In the genomic region with DNA sequence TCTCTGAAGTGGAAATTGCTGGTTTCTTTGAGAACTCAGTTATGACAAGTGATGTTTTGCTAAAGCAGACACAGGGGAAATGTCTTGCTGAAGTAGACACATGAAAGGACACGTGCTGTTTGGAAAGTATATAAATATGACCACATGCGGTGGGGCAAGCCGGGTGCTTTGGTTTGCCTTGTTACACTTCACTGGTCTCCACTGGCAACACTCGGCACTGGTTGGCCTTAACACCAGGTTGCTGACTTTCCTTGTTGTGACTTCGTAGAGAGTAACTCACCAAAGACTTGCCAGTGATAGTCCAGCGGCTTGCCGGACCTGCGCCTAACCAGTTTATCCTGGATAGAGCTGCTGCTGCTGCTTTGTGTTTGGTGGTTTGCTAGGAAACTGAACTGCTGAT, we compare ENCODE assay signal across 26 mouse cellular contexts. TPM values are rescaled to one million over a fixed set of nuclear protein-coding genes. Genes with fewer than 3 reads are reported as not detected.
DNase-seq lines count a peak whose midpoint lies in the region; ATAC-seq and TF ChIP-seq lines count a peak whose summit lies in the region.
"Had no signal": no experiment of that assay in that cellular context is flagged by ENCODE, and none has a peak within 500 bp of the region (broad histone marks: within the 10 kb centered on the region; RNA-seq: fewer than 3 reads in every experiment).

No protein-coding gene starts in this region.

- peaks cover 34% of the 10 kb centered on the region for H3K4me1 ChIP-seq in heart, postnatal 0 days (ENCODE audit: control insufficient read depth, insufficient read depth)
- H3K4me1 ChIP-seq in kidney, postnatal 0 days (replicated peaks; ENCODE audit: insufficient read depth, low read length): no peaks in the 10 kb centered on the region
- no peaks in the 10 kb centered on the region for H3K4me1 ChIP-seq in neural tube, embryonic 11.5 days (ENCODE audit: control insufficient read depth, insufficient read depth, low read length)
- no peaks in the 10 kb centered on the region for H3K4me1 ChIP-seq in neural tube, embryonic 15.5 days
- H3K4me1 ChIP-seq: embryonic facial prominence, embryonic 10.5 days; hindbrain, embryonic 13.5 days; limb, embryonic 10.5 days had no signal

- H3K4me2 ChIP-seq in heart, postnatal 0 days (ENCODE audit: low read depth, low read length): no peak overlapping the region
- no peak overlapping the region for H3K4me2 ChIP-seq in kidney, postnatal 0 days (ENCODE audit: low read length)
- H3K4me2 ChIP-seq in neural tube, embryonic 11.5 days (ENCODE audit: low read depth): no peak overlapping the region
- H3K4me2 ChIP-seq in neural tube, embryonic 15.5 days: no peak overlapping the region
- H3K4me2 ChIP-seq: heart, embryonic 12.5 days; hindbrain, embryonic 13.5 days; liver, embryonic 11.5 days; lung, embryonic 15.5 days; midbrain, embryonic 11.5 days had no signal

- DNase-seq in heart, postnatal 0 days (ENCODE audit: low spot score): no peak
- no peak for DNase-seq in heart, postnatal 25 days (ENCODE audit: low spot score)
- DNase-seq in kidney, postnatal 0 days (ENCODE audit: low spot score): no peak
- DNase-seq in kidney, postnatal 14 days: no peak
- peak; percentile 2 for DNase-seq in neural tube, embryonic 11.5 days (ENCODE audit: low spot score)
- DNase-seq in splenic B cell, adult 2 months (ENCODE audit: low read depth, low spot score): peak; percentile 61
- no peak for DNase-seq in layer of hippocampus, adult 11-12 months (ENCODE audit: low spot score)
- DNase-seq: adrenal gland, postnatal 36 days; cerebellum, adult 11 months; cerebellum, adult 9-11 months; forebrain, postnatal 0 days; gastrocnemius, postnatal 14 days; heart, adult 11 months; heart, postnatal 14 days; right cerebral cortex, postnatal 14 days; thymus, postnatal 25 days had no signal

- peak overlapping the region; percentile 9; the same call in 1 of the 2 replicates for H3K27ac ChIP-seq in heart, postnatal 0 days (ENCODE audit: low read depth)
- peak overlapping the region; percentile 1; the same call in 1 of the 2 replicates for H3K27ac ChIP-seq in kidney, postnatal 0 days
- H3K27ac ChIP-seq in neural tube, embryonic 11.5 days (ENCODE audit: low read depth, low read length): no peak overlapping the region
- no peak overlapping the region for H3K27ac ChIP-seq in neural tube, embryonic 15.5 days (replicated peaks)
- H3K27ac ChIP-seq: embryonic facial prominence, embryonic 10.5 days; hindbrain, embryonic 13.5 days; limb, embryonic 10.5 days; lung, embryonic 15.5 days had no signal

- no peak overlapping the region for H3K4me3 ChIP-seq in heart, postnatal 0 days (ENCODE audit: low read depth, low read length)
- no peak overlapping the region for H3K4me3 ChIP-seq in kidney, postnatal 0 days (replicated peaks; ENCODE audit: low read depth, low read length)
- no peak overlapping the region for H3K4me3 ChIP-seq in neural tube, embryonic 11.5 days (ENCODE audit: low read depth, low read length)
- H3K4me3 ChIP-seq in neural tube, embryonic 15.5 days (replicated peaks): no peak overlapping the region
- H3K4me3 ChIP-seq: embryonic facial prominence, embryonic 10.5 days; heart, embryonic 12.5 days; hindbrain, embryonic 13.5 days; limb, embryonic 10.5 days; lung, embryonic 15.5 days had no signal

- H3K9ac ChIP-seq in heart, postnatal 0 days (replicated peaks; ENCODE audit: low read depth, low read length): no peak overlapping the region
- no peak overlapping the region for H3K9ac ChIP-seq in kidney, postnatal 0 days (ENCODE audit: low read depth, low read length)
- no peak overlapping the region for H3K9ac ChIP-seq in neural tube, embryonic 11.5 days (ENCODE audit: low read length)
- no peak overlapping the region for H3K9ac ChIP-seq in neural tube, embryonic 15.5 days (replicated peaks)
- H3K9ac ChIP-seq: forebrain, postnatal 0 days; heart, embryonic 12.5 days; hindbrain, embryonic 13.5 days; lung, embryonic 15.5 days had no signal

- intact Hi-C loops in heart, postnatal 25 days (cut with DNase I): no loop called here

- H3K36me3 ChIP-seq in heart, postnatal 0 days (replicated peaks; ENCODE audit: control insufficient read depth, insufficient read depth, low read length): peaks cover 21% of the 10 kb centered on the region; the same call in 1 of the 2 replicates
- H3K36me3 ChIP-seq in kidney, postnatal 0 days (ENCODE audit: insufficient read depth, low read length): 0 out of 2 replicates have a peak, but pooled peaks cover 13% of the 10 kb centered on the region
- H3K36me3 ChIP-seq in neural tube, embryonic 11.5 days (ENCODE audit: control insufficient read depth, insufficient read depth, low read length): no peaks in the 10 kb centered on the region
- H3K36me3 ChIP-seq in neural tube, embryonic 15.5 days: peaks cover 6% of the 10 kb centered on the region
- peaks cover 7% of the 10 kb centered on the region for H3K36me3 ChIP-seq in splenic B cell, adult 2 months (ENCODE audit: control insufficient read depth, insufficient read depth, low read length, poor library complexity, severe bottlenecking)
- H3K36me3 ChIP-seq: embryonic facial prominence, embryonic 10.5 days; limb, embryonic 10.5 days; lung, embryonic 15.5 days had no signal

- no peak for TF ChIP-seq EP300 in heart, postnatal 0 days (IDR thresholded peaks at IDR 0.05; ENCODE audit: low read depth)

- TF ChIP-seq CTCF in heart, postnatal 0 days (IDR thresholded peaks at IDR 0.05; ENCODE audit: low read depth): no peak
- no peak for TF ChIP-seq CTCF in kidney, postnatal 0 days (IDR thresholded peaks at IDR 0.05; ENCODE audit: low read depth)

- no peak for ATAC-seq in heart, postnatal 0 days (ENCODE audit: insufficient read depth, low read depth)
- ATAC-seq in kidney, postnatal 0 days (replicated peaks; ENCODE audit: low FRiP score, low read depth): no peak
- ATAC-seq in neural tube, embryonic 11.5 days (ENCODE audit: insufficient read depth, low FRiP score, low TSS enrichment): no peak
- no peak for ATAC-seq in neural tube, embryonic 15.5 days (ENCODE audit: low FRiP score)
- ATAC-seq: forebrain, postnatal 0 days; Patski had no signal

- H3K9me3 ChIP-seq in heart, postnatal 0 days (replicated peaks; ENCODE audit: control insufficient read depth, low read length): no peaks in the 10 kb centered on the region
- H3K9me3 ChIP-seq in kidney, postnatal 0 days (replicated peaks; ENCODE audit: low read length): no peaks in the 10 kb centered on the region
- H3K9me3 ChIP-seq in neural tube, embryonic 11.5 days (ENCODE audit: control insufficient read depth, low read length): no peaks in the 10 kb centered on the region
- H3K9me3 ChIP-seq in neural tube, embryonic 15.5 days (replicated peaks): no peaks in the 10 kb centered on the region
- H3K9me3 ChIP-seq: embryonic facial prominence, embryonic 10.5 days; G1E; heart, embryonic 12.5 days; hindbrain, embryonic 13.5 days; limb, embryonic 10.5 days; lung, embryonic 15.5 days had no signal

- no peaks in the 10 kb centered on the region for H3K27me3 ChIP-seq in heart, postnatal 0 days (ENCODE audit: control insufficient read depth, insufficient read depth, low read length)
- no peaks in the 10 kb centered on the region for H3K27me3 ChIP-seq in kidney, postnatal 0 days (ENCODE audit: insufficient read depth, low read length)
- H3K27me3 ChIP-seq in neural tube, embryonic 11.5 days (ENCODE audit: control insufficient read depth, insufficient read depth, low read length): no peaks in the 10 kb centered on the region
- H3K27me3 ChIP-seq in neural tube, embryonic 15.5 days (replicated peaks): no peaks in the 10 kb centered on the region
- H3K27me3 ChIP-seq in splenic B cell, adult 2 months (ENCODE audit: control insufficient read depth, insufficient read depth, low read length, poor library complexity, severe bottlenecking): no peaks in the 10 kb centered on the region
- H3K27me3 ChIP-seq: heart, embryonic 12.5 days; hindbrain, embryonic 13.5 days; lung, embryonic 15.5 days; Patski had no signal

- 83% methylated on average over 8 of the region's 8 CpGs for WGBS in heart, postnatal 0 days
- 84% methylated on average over 8 of the region's 8 CpGs for WGBS in kidney, postnatal 0 days
- 81% methylated on average over 8 of the region's 8 CpGs for WGBS in neural tube, embryonic 11.5 days
- WGBS in neural tube, embryonic 15.5 days: 85% methylated on average over 8 of the region's 8 CpGs

RNA-seq across cellular contexts. Expression of gene Entpd5, which starts 20.7 kb away (rescaled TPM):
- total RNA-seq in heart, postnatal 0 days (2014; rRNA removed; ENCODE audit: low replicate concordance): 37.6 and 59.8 TPM in 2 replicates
- 37.5 and 40.5 TPM in 2 replicates for polyA plus RNA-seq in heart, postnatal 0 days (2015; fragmentation: Nextera tagmentation; extraction: Ambion mirVana)
- total RNA-seq in heart, postnatal 25 days (2021): 10 to 100 TPM; 58.1 to 59.2 TPM
- 85.5 and 99.1 TPM in 2 replicates for polyA plus RNA-seq in kidney, postnatal 0 days (2015; fragmentation: Nextera tagmentation; extraction: Ambion mirVana)
- polyA plus RNA-seq in neural tube, embryonic 11.5 days (2014; fragmentation: Nextera tagmentation; extraction: Ambion mirVana): 9.9 and 12.4 TPM in 2 replicates
- 11.6 and 17.0 TPM in 2 replicates for polyA plus RNA-seq in neural tube, embryonic 15.5 days (2015; fragmentation: Nextera tagmentation; extraction: Ambion mirVana)

RNA-seq across cellular contexts. Expression of gene Bbof1, which starts 20.8 kb away (rescaled TPM):
- 0.04 TPM in 1 of 2 replicates, not detected in the other for total RNA-seq in heart, postnatal 0 days (2014; rRNA removed; ENCODE audit: low replicate concordance)
- polyA plus RNA-seq in heart, postnatal 0 days (2015; fragmentation: Nextera tagmentation; extraction: Ambion mirVana): 1.3 and 2.3 TPM in 2 replicates
- total RNA-seq in heart, postnatal 25 days (2021): 1 to 10 TPM; 1.3 to 3.0 TPM
- 1.3 and 1.4 TPM in 2 replicates for polyA plus RNA-seq in kidney, postnatal 0 days (2015; fragmentation: Nextera tagmentation; extraction: Ambion mirVana)
- polyA plus RNA-seq in neural tube, embryonic 11.5 days (2014; fragmentation: Nextera tagmentation; extraction: Ambion mirVana): 0.84 and 1.2 TPM in 2 replicates
- 3.6 and 5.0 TPM in 2 replicates for polyA plus RNA-seq in neural tube, embryonic 15.5 days (2015; fragmentation: Nextera tagmentation; extraction: Ambion mirVana)

RNA-seq across cellular contexts. Expression of gene Fam161b, which starts 26.5 kb away (rescaled TPM):
- total RNA-seq in heart, postnatal 0 days (2014; rRNA removed; ENCODE audit: low replicate concordance): 3.4 and 4.0 TPM in 2 replicates
- 5.6 and 6.0 TPM in 2 replicates for polyA plus RNA-seq in heart, postnatal 0 days (2015; fragmentation: Nextera tagmentation; extraction: Ambion mirVana)
- total RNA-seq in heart, postnatal 25 days (2021): 1 to 10 TPM; 8.3 to 8.5 TPM
- 2.0 and 2.1 TPM in 2 replicates for polyA plus RNA-seq in kidney, postnatal 0 days (2015; fragmentation: Nextera tagmentation; extraction: Ambion mirVana)
- polyA plus RNA-seq in neural tube, embryonic 11.5 days (2014; fragmentation: Nextera tagmentation; extraction: Ambion mirVana): 7.5 and 9.7 TPM in 2 replicates
- polyA plus RNA-seq in neural tube, embryonic 15.5 days (2015; fragmentation: Nextera tagmentation; extraction: Ambion mirVana): 16.0 and 16.8 TPM in 2 replicates

RNA-seq across cellular contexts. Expression of gene Coq6, which starts 26.6 kb away (rescaled TPM):
- 271 and 278 TPM in 2 replicates for total RNA-seq in heart, postnatal 0 days (2014; rRNA removed; ENCODE audit: low replicate concordance)
- 102 and 105 TPM in 2 replicates for polyA plus RNA-seq in heart, postnatal 0 days (2015; fragmentation: Nextera tagmentation; extraction: Ambion mirVana)
- 100 to 1,000 TPM; 102 to 106 TPM for total RNA-seq in heart, postnatal 25 days (2021)
- 36.0 and 40.9 TPM in 2 replicates for polyA plus RNA-seq in kidney, postnatal 0 days (2015; fragmentation: Nextera tagmentation; extraction: Ambion mirVana)
- 43.0 and 44.5 TPM in 2 replicates for polyA plus RNA-seq in neural tube, embryonic 11.5 days (2014; fragmentation: Nextera tagmentation; extraction: Ambion mirVana)
- 43.5 and 44.1 TPM in 2 replicates for polyA plus RNA-seq in neural tube, embryonic 15.5 days (2015; fragmentation: Nextera tagmentation; extraction: Ambion mirVana)

RNA-seq across cellular contexts. Expression of gene Rnf113a2, which starts 28.9 kb away (rescaled TPM):
- total RNA-seq in heart, postnatal 0 days (2014; rRNA removed; ENCODE audit: low replicate concordance): 9.4 and 14.1 TPM in 2 replicates
- polyA plus RNA-seq in heart, postnatal 0 days (2015; fragmentation: Nextera tagmentation; extraction: Ambion mirVana): 20.9 and 22.1 TPM in 2 replicates
- total RNA-seq in heart, postnatal 25 days (2021): 1 to 10 TPM; 8.4 to 8.5 TPM
- 28.4 and 28.8 TPM in 2 replicates for polyA plus RNA-seq in kidney, postnatal 0 days (2015; fragmentation: Nextera tagmentation; extraction: Ambion mirVana)
- 28.1 and 29.7 TPM in 2 replicates for polyA plus RNA-seq in neural tube, embryonic 11.5 days (2014; fragmentation: Nextera tagmentation; extraction: Ambion mirVana)
- polyA plus RNA-seq in neural tube, embryonic 15.5 days (2015; fragmentation: Nextera tagmentation; extraction: Ambion mirVana): 21.5 and 21.9 TPM in 2 replicates

Comparison
In these comparisons a context has a peak if more than half of its experiments do, and no peak if none do; other contexts are left out.
1. DNase-seq: peak in neural tube, embryonic 11.5 days (single experiment) and splenic B cell, adult 2 months (single experiment); none in heart, postnatal 0 days (single experiment), heart, postnatal 25 days (single experiment), kidney, postnatal 0 days (single experiment), kidney, postnatal 14 days (single experiment) and layer of hippocampus, adult 11-12 months (single experiment).
2. H3K27ac ChIP-seq: peak in heart, postnatal 0 days (single experiment) and kidney, postnatal 0 days (single experiment); none in neural tube, embryonic 11.5 days (single experiment) and neural tube, embryonic 15.5 days (single experiment).